Mouse (Mus musculus) yolk sac, embryonic 10.5 days (tissue): ENCODE results near the gene Smad1.

ENCODE experiments used
- DNase-seq: peaks from one replicate; pipeline ENCODE4 v3.0.0-alpha.2; 2017; ENCODE audit warnings: low spot score

The Smad1 gene

DNA sequence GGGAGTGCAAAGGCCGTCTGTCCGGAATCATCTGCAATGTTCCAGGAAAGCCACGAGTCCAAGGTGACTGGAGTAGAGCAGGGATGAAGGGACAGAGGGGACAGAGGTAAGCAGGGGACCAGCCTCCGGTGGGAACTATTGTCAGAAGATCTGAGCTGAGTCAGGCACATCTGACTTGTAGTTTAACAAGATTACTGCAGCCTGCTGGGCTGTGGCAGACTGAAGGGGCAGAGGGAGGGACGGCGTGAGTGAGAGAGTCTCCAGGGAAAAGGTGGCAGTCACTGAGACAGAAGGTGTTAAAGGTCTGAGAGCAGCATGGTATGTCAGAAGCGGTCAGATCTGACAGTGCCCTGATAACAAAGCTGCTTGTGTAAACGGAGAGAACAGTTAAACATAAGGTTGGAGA, 16.5 kb downstream of the Smad1 start:
- DNase-seq, result peak; percentile 87

GRCm38 (mm10) chr8:79381771-79382170, 17.5 kb downstream of the Smad1 start:
- DNase-seq, result no peak

GRCm38 (mm10) chr8:79380386-79380785, 18.9 kb downstream of the Smad1 start:
- DNase-seq, result no peak

DNA sequence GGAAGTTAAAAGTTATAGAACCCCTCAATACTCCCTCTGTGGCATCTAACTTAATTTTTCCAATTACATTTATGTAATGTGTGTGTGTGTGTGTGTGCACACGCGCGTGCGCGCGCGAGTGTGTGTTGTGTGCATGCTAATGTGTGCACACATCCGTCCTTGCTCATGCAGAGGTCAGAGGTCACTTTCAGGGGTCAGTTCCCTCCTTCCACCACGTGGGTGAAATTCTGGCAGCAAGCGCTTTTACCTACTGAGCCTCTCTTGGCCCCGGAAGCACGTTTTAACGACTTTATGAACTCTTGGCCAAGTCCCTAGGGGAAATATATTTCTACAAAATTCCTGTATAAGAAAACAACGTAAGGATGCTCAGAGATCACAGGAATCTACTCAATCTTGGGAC, 19.3 kb downstream of the Smad1 start:
- DNase-seq, result peak; percentile 38

DNA sequence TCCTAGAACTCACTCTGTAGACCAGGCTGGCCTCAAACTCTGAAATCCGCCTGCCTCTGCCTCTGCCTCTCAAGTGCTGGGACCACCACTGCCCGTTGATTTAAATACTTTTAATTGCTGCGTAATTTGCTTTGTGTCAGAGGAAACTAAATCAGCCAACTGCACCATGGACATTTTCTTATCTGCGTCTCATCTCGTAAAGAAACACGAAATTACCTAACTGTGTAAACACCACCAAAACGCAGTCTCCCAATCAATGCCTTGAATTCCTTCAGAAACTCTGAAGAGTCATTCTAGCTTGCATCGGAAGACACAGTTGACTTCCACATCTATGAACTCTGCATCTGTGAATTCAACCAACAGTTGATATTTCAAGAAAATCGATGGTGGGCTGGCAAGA, 22.7 kb downstream of the Smad1 start:
- no peak for DNase-seq

GRCm38 (mm10) chr8:79375775-79376123, 23.6 kb downstream of the Smad1 start:
- no peak for DNase-seq

DNA sequence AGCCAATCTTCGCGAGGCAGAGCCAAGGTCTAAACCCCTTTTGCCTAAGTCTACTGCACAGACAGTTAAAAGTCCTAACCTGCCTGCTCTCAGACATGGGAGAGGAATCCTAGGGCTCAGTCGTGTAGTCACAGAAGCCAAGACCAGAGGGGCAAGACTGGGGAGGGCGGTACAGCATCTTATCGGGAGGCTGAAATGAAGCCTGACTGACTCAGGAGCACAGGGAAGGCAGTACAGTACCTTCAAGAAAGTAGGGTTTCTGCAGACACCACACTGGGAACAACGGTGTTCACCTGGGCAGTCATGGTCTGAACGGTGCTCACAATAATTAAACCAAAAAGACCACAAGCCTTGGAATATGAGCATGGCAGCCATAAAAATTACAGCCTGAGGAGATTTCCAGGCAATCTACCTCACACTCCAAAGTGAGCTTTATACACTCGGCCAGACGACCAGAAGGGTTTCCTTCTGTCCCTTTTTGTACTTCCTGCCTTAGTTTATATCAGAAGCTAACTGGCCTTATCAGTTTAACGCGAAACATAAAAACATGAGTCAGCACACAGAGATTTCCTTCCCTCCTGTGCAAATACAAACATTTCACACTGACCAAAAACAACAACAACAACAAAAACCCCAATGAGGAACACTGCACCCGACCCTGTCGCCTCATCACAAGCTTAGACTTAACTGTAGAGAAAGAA, 24.1 kb downstream of the Smad1 start:
- DNase-seq, result peak; percentile 31

DNA sequence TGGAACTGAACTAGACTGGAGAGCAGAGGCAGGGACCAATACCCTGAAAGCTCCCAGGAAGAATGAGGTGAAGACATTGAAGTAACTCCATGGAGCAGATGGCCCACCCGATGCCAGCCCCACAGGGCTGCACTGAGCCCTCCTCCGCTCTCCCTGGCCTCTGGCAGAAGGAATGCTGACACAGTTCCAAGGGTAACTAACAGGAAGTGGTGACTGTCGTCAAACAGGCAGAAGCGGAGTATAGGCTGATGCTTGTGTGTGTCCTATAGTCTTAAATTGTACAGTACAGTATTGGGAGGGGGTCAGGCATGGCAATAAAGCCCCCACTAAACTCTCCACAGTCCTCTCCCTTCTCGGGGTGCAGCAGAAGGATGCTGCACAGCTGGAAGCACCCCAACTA, 24.9 kb downstream of the Smad1 start:
- DNase-seq, result no peak

- no peak for DNase-seq
Observed at GRCm38 (mm10) chr8:79373563-79373962, 25.8 kb downstream of the Smad1 start.

DNA sequence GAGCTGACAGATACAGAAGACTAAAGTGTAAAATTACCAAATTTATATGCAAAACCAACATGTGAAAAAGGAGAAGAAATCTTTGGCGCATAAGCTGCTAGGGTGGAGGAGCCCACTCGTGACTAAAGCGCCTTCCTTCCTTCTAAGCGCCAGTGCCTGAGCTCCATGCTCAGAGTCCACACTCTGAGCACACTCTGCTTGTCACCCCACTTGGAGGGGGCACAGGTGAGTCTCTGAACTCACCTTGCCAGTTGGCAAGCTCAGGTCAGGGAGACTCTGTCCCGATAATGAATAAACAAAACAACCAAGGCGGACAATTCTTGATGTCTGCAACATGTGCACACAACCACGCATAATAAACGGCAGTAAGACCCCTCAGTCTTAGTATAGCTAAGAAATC, 26.4 kb downstream of the Smad1 start:
- no peak for DNase-seq

GRCm38 (mm10) chr8:79372521-79372920, 26.8 kb downstream of the Smad1 start:
- peak; percentile 73 for DNase-seq

GRCm38 (mm10) chr8:79372084-79372483, 27.2 kb downstream of the Smad1 start:
- DNase-seq, result no peak

DNA sequence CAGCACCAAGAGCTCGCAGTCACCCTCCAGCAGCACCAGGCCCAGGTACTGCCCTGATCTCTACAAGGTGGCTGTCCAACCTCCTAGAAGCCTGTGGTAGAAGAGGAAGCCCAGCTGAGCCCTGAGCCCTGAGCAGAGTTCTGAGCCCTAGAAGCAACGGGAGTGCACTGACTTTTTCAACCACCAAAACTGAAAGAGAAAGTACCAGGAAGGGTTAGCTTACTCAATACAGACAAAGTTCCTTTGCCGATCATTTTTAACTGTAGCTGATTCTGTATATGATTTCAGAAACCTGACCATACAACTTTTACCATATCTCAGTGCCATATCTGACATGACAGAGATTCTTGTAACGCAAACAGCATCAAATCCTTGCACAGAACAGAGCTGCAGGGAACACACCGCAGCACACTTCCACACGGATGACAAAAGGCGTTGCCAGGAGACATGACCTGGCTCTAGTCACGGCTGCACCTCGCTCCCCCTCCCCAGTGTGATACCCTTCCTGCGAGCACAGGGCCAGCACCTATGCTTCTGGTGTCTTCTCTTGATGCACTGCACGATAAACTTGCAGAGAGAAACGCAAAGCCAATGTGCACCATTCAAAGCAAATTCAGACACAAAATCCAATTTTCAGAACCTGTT, 28.6 kb downstream of the Smad1 start:
- DNase-seq, result no peak

- DNase-seq, result no peak
Observed at GRCm38 (mm10) chr8:79369163-79369562, 30.2 kb downstream of the Smad1 start.

- no peak for DNase-seq
Observed at GRCm38 (mm10) chr8:79367959-79368358, 31.4 kb downstream of the Smad1 start.

DNA sequence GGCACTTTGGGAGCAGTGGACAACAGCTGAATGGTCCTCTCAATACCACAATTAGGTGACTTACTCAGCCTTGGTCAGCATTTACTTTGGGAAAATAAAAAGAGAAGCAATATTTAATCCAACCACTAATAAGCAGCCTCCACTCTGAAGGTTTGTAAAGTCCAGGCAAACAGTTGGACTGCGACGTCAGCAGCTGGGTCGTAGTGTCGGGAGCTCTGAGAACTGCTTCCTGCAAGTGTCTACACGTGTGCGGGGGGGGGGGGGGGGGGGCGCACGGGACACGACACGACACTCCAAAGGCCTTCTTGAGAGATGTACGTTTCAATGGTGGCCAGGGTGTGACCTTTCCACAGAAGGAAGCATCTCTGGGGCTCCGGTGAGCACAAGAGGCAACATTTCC, 32.0 kb downstream of the Smad1 start:
- DNase-seq, result peak; percentile 40

DNA sequence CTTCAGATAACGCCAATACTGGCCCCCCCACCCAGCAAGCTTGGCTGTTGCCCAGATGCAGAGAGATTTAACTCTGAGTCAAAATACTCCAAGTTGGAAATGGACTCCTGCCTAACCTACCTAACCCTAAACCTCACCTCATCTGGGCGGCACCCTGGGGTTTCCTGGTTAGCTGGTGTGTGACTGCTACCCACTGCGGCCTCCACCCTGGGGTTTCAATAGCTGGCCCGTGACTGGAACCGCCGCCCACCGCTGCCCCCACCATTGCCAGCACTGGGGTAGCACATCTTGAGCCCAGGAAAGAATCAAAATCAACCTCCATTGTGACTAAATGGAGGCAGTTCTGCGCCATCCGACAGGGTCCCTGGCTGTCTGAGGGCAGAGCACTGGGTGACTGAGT, 33.1 kb downstream of the Smad1 start:
- DNase-seq, result no peak

GRCm38 (mm10) chr8:79365707-79366106, 33.6 kb downstream of the Smad1 start:
- DNase-seq, result no peak

- DNase-seq, result no peak
Observed at GRCm38 (mm10) chr8:79364806-79365205, 34.5 kb downstream of the Smad1 start.

DNA sequence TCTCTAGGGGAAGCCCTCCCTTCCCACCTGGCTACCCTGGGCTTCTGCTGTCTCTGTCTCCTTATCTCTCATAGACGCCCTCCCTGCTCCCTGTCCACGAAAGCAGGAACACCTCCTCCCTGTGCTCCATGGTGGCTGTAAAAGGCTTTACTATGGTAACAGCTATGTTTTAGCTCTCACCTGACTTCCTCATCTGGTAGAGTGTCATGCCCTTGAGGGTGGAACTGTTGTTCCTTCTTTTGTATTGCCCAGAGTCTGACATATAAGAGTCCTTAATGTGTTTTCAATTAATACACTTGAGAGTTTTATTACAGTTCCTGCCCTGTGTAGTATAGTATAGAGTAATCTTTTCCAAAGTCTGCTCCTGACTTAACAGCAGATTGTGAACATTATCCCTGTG, 36.9 kb downstream of the Smad1 start:
- peak; percentile 45 for DNase-seq

DNA sequence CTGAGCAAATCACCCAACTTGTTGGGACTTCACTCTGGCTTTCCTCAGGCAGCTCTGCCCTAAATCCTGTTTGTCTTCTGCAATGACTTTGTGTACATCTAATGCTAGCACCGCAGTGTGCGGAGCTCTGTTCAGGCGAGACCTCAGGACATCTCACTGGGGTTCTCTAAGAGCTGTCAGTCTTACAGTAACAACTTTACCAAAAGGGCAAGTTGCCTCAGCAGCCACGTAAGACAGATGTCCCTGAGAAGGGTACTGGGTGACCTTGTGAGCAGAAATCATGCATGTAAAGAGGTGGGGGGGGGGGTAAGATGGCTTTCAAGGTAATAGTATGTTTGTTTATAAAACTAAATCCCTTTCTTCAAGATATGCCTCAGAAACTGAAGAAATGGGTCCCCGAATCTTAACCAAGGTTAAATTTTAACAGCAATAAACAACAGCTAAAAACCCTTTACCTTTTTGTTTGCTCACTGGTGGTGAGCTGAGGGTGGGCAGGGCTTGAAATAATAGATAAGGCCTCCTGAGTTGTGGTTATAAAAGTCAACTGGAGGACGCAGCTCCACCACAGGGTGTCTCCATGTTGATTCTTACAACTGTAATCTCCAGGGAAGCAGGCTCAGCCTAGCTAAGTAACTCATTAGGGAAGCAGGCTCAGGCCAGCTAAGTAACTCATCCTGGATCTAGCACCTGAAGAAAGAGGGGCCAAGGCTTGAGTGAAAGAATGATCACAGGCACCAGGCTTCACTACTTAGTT, 38.4 kb downstream of the Smad1 start:
- DNase-seq, result peak; percentile 73

- DNase-seq, result no peak
Observed at GRCm38 (mm10) chr8:79360302-79360701, 39.0 kb downstream of the Smad1 start.

DNA sequence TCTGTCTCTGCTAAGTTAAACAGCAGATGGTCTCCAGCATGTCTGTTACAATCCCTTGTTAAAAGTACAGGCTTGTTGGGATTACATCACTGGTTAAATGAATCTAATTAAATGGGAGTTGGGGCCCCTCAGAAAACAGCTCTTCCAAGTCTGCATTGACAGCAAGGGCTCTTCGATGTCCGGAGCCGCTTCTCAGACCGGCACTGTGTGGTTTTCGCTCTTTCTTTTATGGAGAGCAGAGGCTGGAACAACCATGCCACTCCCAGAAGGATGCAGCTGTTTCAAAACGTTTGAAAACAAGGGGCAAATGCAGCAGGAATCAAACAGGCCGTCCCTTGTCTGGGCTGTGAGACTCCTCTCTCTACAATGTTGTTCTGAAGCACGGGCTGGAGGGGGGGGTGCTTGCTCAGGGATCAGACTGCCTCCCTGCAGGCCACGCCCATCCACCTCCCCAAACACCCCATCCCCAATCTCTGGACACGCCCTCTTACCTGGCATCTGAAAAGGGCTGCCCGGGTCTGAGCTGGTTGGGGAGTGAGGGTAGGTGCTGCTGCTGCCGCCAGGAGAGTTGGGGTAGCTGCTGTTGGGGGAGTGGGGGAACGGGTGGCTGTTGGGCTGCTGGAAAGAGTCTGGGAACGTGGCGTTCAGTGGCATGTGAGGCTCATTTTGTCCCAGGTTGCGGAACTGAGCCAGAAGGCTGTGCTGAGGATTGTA, 43.4 kb downstream of the Smad1 start:
- DNase-seq, result no peak
